Mouse (Mus musculus): ENCODE data around the gene Wwp2. TPM values are rescaled to one million over a fixed set of nuclear protein-coding genes. Genes with fewer than 3 reads are reported as not detected.

Gene Wwp2
- polyA plus RNA-seq, 1 experiment from 2014 or later, result 41.5 TPM

DNA sequence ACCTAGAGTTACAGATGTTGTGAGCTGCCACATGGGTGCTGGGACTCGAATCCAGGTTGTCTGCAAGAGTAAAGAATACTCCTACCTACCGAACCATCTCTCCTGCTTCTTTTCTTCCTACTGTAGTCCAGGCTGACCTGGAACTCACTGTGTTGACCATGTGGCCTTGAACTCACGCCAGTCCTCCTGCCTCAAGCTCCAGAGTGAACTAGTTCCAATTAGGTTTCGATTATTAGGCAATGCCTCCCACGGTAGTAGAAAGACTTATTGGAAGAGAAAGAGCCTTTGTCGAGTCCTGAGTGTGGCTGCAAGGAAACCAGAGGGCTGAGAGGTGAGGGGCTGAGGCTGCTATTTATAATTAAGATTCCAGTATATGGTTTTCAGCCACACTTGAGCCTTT lies 42.6 kb downstream of the Wwp2 start:
- WGBS, result 61% methylated on average over 6 of the region's 6 CpGs
- no peaks in the 10 kb centered on the region for H3K27me3 ChIP-seq (replicated peaks; ENCODE audit: control insufficient read depth, insufficient read depth, low read length)
- H3K9ac ChIP-seq (replicated peaks; ENCODE audit: low read depth, low read length), result no peak overlapping the region
- no peak overlapping the region for H3K27ac ChIP-seq (ENCODE audit: low read length)
- no peak overlapping the region for H3K4me2 ChIP-seq (ENCODE audit: low read length)
- H3K36me3 ChIP-seq (ENCODE audit: control insufficient read depth, insufficient read depth), result no peaks in the 10 kb centered on the region
- H3K9me3 ChIP-seq (ENCODE audit: control insufficient read depth, low read length), result no peaks in the 10 kb centered on the region
- H3K4me1 ChIP-seq (replicated peaks; ENCODE audit: control insufficient read depth, insufficient read depth, low read length), result peaks cover 6% of the 10 kb centered on the region
- no peak overlapping the region for H3K4me3 ChIP-seq (replicated peaks; ENCODE audit: low read length)
- ATAC-seq, result no peak

DNA sequence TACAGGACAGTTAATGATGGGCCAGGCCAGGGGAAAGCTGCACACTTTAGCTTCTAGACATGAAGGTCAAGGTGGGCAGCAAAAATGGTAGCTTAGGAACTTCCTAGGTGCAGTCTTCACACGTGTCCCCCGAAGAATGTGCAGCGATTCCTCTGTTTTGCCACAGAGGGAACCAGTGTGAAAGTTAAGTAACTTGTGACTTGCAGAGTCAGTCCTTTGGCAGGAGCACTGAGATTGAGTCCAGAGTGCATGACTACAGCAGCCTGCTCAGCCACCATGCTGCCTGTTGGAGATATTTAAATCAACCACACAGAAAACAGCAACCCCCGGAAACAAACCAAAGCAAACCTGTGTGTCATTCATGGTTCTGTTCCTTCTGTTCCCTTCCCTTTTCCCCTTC lies 44.3 kb downstream of the Wwp2 start:
- no peak overlapping the region for H3K27ac ChIP-seq (ENCODE audit: low read length)
- H3K9me3 ChIP-seq (ENCODE audit: control insufficient read depth, low read length), result no peaks in the 10 kb centered on the region
- no peaks in the 10 kb centered on the region for H3K27me3 ChIP-seq (replicated peaks; ENCODE audit: control insufficient read depth, insufficient read depth, low read length)
- 95% methylated on average over 4 of the region's 4 CpGs for WGBS
- no peak overlapping the region for H3K4me3 ChIP-seq (replicated peaks; ENCODE audit: low read length)
- peaks cover 6% of the 10 kb centered on the region for H3K4me1 ChIP-seq (replicated peaks; ENCODE audit: control insufficient read depth, insufficient read depth, low read length)
- ATAC-seq, result no peak
- no peak overlapping the region for H3K9ac ChIP-seq (replicated peaks; ENCODE audit: low read depth, low read length)
- H3K36me3 ChIP-seq (ENCODE audit: control insufficient read depth, insufficient read depth), result no peaks in the 10 kb centered on the region
- H3K4me2 ChIP-seq (ENCODE audit: low read length), result no peak overlapping the region

DNA sequence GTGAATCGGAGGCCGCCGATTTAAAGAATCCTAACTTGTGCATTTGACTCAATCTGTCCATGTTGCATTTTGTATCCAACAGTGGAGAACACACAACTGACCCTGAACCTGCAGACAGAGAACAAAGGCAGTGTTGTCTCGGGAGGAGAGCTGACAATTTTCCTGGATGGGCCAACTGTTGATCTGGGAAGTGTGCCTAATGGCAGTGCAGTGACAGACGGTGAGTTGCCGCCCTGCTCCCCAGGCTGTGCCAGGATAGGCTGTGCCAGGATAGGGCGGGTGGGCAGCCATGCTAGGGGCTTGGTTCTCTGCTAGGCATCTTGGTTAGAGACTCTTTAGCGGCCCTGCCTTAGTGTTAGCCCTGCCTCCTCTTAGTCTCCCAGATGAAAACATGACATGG lies 47.1 kb downstream of the Wwp2 start:
- Histone ChIP-seq H3K36me3 (ENCODE audit: control insufficient read depth, insufficient read depth) (no peaks in the 10 kb centered on the region), H3K4me2 (ENCODE audit: low read length) (no peak overlapping the region), H3K27me3 (replicated peaks; ENCODE audit: control insufficient read depth, insufficient read depth, low read length) (no peaks in the 10 kb centered on the region), H3K27ac (ENCODE audit: low read length) (no peak overlapping the region), H3K9me3 (ENCODE audit: control insufficient read depth, low read length) (no peaks in the 10 kb centered on the region), H3K4me1 (replicated peaks; ENCODE audit: control insufficient read depth, insufficient read depth, low read length) (peaks cover 6% of the 10 kb centered on the region), H3K9ac (replicated peaks; ENCODE audit: low read depth, low read length) (no peak overlapping the region), H3K4me3 (replicated peaks; ENCODE audit: low read length) (no peak overlapping the region)
- WGBS, result 63% methylated on average over 8 of the region's 8 CpGs
- ATAC-seq, result peak; percentile 83

DNA sequence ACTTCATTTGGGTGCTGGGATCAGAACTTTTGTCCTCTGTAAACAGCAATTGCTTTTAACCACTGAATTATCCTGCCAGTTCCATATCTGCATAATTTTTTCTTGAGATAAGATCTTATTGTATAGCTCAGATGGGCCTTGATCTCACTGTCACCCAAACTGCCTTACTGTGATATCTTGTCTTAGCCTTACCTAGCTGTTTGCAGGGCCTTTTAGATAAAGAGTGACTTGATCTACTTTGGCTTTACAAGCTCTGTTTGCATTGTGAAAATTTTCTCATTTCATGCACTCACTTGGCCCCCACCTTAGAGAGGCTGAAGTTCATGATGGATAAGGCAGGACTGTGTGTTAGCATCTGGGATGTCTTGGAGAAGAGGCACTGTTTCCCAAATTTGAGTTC lies 48.8 kb downstream of the Wwp2 start:
- no peaks in the 10 kb centered on the region for H3K36me3 ChIP-seq (ENCODE audit: control insufficient read depth, insufficient read depth)
- peaks cover 7% of the 10 kb centered on the region for H3K4me1 ChIP-seq (replicated peaks; ENCODE audit: control insufficient read depth, insufficient read depth, low read length)
- no peak overlapping the region for H3K4me2 ChIP-seq (ENCODE audit: low read length)
- no peak overlapping the region for H3K27ac ChIP-seq (ENCODE audit: low read length)
- no peaks in the 10 kb centered on the region for H3K27me3 ChIP-seq (replicated peaks; ENCODE audit: control insufficient read depth, insufficient read depth, low read length)
- ATAC-seq, result no peak
- H3K9ac ChIP-seq (replicated peaks; ENCODE audit: low read depth, low read length), result no peak overlapping the region
- H3K4me3 ChIP-seq (replicated peaks; ENCODE audit: low read length), result no peak overlapping the region
- H3K9me3 ChIP-seq (ENCODE audit: control insufficient read depth, low read length), result no peaks in the 10 kb centered on the region

DNA sequence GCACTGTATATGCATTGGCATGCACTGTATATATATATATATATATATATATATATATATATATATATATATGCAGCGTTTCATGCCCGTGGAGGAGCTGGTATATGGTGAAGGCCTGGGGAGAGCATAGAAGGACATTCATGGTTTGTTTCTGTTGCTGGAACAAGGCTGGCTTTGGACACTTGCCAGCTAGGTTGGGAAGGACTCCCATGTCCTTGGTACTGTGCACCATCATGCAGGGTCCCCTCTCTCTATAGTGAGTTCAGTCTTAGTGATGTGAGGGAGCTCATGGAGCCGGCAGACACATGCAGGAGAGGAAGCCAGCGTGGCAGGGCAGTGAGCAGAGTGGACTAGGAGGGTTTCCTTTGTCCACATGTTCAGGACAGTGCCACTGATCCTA lies 52.4 kb downstream of the Wwp2 start:
- Histone ChIP-seq H3K27ac (ENCODE audit: low read length) (no peak overlapping the region), H3K4me2 (ENCODE audit: low read length) (no peak overlapping the region), H3K36me3 (ENCODE audit: control insufficient read depth, insufficient read depth) (no peaks in the 10 kb centered on the region), H3K27me3 (replicated peaks; ENCODE audit: control insufficient read depth, insufficient read depth, low read length) (no peaks in the 10 kb centered on the region), H3K4me3 (replicated peaks; ENCODE audit: low read length) (no peak overlapping the region), H3K4me1 (replicated peaks; ENCODE audit: control insufficient read depth, insufficient read depth, low read length) (peaks cover 11% of the 10 kb centered on the region), H3K9ac (replicated peaks; ENCODE audit: low read depth, low read length) (no peak overlapping the region), H3K9me3 (ENCODE audit: control insufficient read depth, low read length) (no peaks in the 10 kb centered on the region)
- 90% methylated on average over 4 of the region's 4 CpGs for WGBS
- ATAC-seq, result no peak

DNA sequence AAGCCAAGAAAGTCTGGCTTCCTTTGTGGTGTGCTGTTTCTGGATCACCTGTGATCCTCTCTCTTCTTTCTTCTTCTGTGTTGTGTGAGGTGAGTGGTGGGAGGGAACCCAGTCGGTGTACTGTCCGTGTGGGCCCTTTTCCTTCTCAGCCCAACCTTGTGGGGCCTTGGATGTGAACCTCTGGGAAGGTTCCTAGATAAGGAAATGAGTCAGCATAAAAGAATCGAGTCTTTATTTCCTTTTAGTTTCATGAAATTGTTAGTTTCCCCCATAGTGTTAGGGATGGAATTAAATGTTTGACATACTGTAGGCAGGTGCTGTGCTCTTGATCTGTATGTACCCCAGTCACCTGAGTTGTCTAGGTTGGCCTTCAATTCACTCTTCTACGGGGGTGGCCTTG lies 52.9 kb downstream of the Wwp2 start:
- ATAC-seq, result no peak
- Histone ChIP-seq H3K4me1 (replicated peaks; ENCODE audit: control insufficient read depth, insufficient read depth, low read length) (peaks cover 11% of the 10 kb centered on the region), H3K9ac (replicated peaks; ENCODE audit: low read depth, low read length) (no peak overlapping the region), H3K4me2 (ENCODE audit: low read length) (no peak overlapping the region), H3K36me3 (ENCODE audit: control insufficient read depth, insufficient read depth) (no peaks in the 10 kb centered on the region), H3K27ac (ENCODE audit: low read length) (no peak overlapping the region), H3K27me3 (replicated peaks; ENCODE audit: control insufficient read depth, insufficient read depth, low read length) (no peaks in the 10 kb centered on the region), H3K4me3 (replicated peaks; ENCODE audit: low read length) (no peak overlapping the region), H3K9me3 (ENCODE audit: control insufficient read depth, low read length) (no peaks in the 10 kb centered on the region)
- WGBS, result 88% methylated on average over 4 of the region's 4 CpGs

DNA sequence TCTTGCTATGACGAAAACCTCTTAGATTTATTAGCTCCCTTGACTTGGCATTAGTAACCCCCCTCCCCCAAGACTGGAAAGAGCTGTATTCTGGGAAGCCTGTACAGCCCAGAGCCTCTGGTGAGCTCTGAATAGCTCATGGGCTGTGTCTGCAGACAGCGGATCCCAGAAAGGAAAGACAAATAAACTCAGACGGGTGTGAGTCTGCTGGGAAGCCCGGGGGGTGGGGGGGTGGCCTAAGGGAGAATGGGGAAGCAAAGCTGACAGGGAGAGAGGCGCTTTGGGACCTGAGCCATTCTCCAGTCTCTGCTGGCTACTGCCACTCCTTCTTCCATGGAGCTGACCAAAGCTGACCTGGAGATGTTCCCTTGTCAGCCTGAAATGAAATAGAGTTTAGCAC lies 53.8 kb downstream of the Wwp2 start:
- H3K4me2 ChIP-seq (ENCODE audit: low read length), result no peak overlapping the region
- no peak overlapping the region for H3K27ac ChIP-seq (ENCODE audit: low read length)
- peaks cover 11% of the 10 kb centered on the region for H3K4me1 ChIP-seq (replicated peaks; ENCODE audit: control insufficient read depth, insufficient read depth, low read length)
- no peak for ATAC-seq
- H3K9me3 ChIP-seq (ENCODE audit: control insufficient read depth, low read length), result no peaks in the 10 kb centered on the region
- H3K9ac ChIP-seq (replicated peaks; ENCODE audit: low read depth, low read length), result 0 out of 2 replicates have a peak overlapping the region, but pooled peaks have one; percentile 9
- no peak overlapping the region for H3K4me3 ChIP-seq (replicated peaks; ENCODE audit: low read length)
- H3K27me3 ChIP-seq (replicated peaks; ENCODE audit: control insufficient read depth, insufficient read depth, low read length), result no peaks in the 10 kb centered on the region
- 46% methylated on average over 5 of the region's 5 CpGs for WGBS
- H3K36me3 ChIP-seq (ENCODE audit: control insufficient read depth, insufficient read depth), result no peaks in the 10 kb centered on the region

DNA sequence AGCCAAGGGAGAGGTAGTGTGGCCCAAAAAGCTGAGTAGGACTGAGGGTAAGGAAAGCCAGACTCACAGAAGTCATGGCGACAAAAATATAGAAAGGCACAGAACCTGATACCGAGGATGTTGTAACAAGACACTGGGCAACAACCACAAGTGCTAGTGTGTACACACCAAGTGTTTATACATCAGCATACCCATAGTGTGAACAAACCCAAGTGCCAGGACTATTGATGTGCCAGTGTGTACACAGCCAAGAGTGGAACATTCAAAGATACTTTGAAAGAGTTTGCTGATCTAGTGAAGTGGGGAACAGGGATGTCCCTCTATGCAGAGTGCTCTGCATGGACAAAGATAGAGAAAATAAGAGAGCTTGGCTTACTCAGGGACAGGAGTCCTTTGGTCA lies 54.5 kb downstream of the Wwp2 start:
- Histone ChIP-seq H3K9me3 (ENCODE audit: control insufficient read depth, low read length) (no peaks in the 10 kb centered on the region), H3K4me2 (ENCODE audit: low read length) (no peak overlapping the region), H3K4me3 (replicated peaks; ENCODE audit: low read length) (no peak overlapping the region), H3K4me1 (replicated peaks; ENCODE audit: control insufficient read depth, insufficient read depth, low read length) (peaks cover 11% of the 10 kb centered on the region), H3K27ac (ENCODE audit: low read length) (no peak overlapping the region), H3K9ac (replicated peaks; ENCODE audit: low read depth, low read length) (no peak overlapping the region), H3K27me3 (replicated peaks; ENCODE audit: control insufficient read depth, insufficient read depth, low read length) (no peaks in the 10 kb centered on the region), H3K36me3 (ENCODE audit: control insufficient read depth, insufficient read depth) (no peaks in the 10 kb centered on the region)
- no peak for ATAC-seq
- WGBS, result 98% methylated on average over 2 of the region's 2 CpGs

DNA sequence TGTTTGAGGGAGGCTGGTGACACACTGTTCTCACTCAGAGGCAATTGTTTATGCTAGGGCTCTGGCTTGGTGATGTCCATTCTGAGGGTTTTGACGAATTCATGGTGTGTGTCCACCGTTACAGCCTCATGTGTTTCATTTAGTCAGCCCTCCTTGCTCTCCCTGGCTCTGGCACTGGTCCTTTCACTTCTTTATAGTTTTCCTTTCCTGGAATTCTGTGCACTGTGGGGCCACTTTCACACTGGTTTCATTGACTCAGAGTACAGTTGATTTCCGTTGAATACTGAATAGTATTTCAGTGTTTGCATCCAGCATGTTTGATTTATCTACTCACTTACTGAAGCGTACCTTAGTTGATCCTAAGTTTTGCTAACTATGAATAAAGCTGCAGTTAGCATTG lies 55.0 kb downstream of the Wwp2 start:
- H3K4me3 ChIP-seq (replicated peaks; ENCODE audit: low read length), result no peak overlapping the region
- H3K9ac ChIP-seq (replicated peaks; ENCODE audit: low read depth, low read length), result no peak overlapping the region
- peaks cover 11% of the 10 kb centered on the region for H3K4me1 ChIP-seq (replicated peaks; ENCODE audit: control insufficient read depth, insufficient read depth, low read length)
- no peak overlapping the region for H3K27ac ChIP-seq (ENCODE audit: low read length)
- no peaks in the 10 kb centered on the region for H3K9me3 ChIP-seq (ENCODE audit: control insufficient read depth, low read length)
- H3K36me3 ChIP-seq (ENCODE audit: control insufficient read depth, insufficient read depth), result no peaks in the 10 kb centered on the region
- ATAC-seq, result no peak
- no peak overlapping the region for H3K4me2 ChIP-seq (ENCODE audit: low read length)
- no peaks in the 10 kb centered on the region for H3K27me3 ChIP-seq (replicated peaks; ENCODE audit: control insufficient read depth, insufficient read depth, low read length)
- 47% methylated on average over 4 of the region's 4 CpGs for WGBS

DNA sequence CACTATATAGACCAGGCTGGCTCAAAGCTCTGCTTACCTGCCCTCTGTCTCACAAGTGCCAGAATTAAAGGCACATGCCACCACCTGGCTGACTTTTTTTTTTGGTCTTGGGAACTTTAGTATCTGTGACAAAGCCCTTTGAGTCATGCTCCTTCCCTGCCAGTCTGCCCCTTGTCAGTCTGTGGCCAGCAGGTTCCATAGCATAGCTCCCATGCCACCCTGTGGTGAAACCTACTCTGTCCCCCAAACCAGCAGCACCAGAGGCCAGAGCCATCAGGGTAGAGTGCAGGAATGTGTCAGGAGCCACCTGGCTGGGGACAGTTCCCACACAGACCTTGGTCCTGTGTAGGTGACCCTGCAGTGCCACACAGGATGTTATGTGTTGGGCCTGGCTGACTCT lies 55.7 kb downstream of the Wwp2 start:
- ATAC-seq, result no peak
- no peak overlapping the region for H3K9ac ChIP-seq (replicated peaks; ENCODE audit: low read depth, low read length)
- H3K36me3 ChIP-seq (ENCODE audit: control insufficient read depth, insufficient read depth), result no peaks in the 10 kb centered on the region
- no peak overlapping the region for H3K27ac ChIP-seq (ENCODE audit: low read length)
- H3K27me3 ChIP-seq (replicated peaks; ENCODE audit: control insufficient read depth, insufficient read depth, low read length), result no peaks in the 10 kb centered on the region
- no peak overlapping the region for H3K4me3 ChIP-seq (replicated peaks; ENCODE audit: low read length)
- no peaks in the 10 kb centered on the region for H3K9me3 ChIP-seq (ENCODE audit: control insufficient read depth, low read length)
- H3K4me1 ChIP-seq (replicated peaks; ENCODE audit: control insufficient read depth, insufficient read depth, low read length), result peaks cover 11% of the 10 kb centered on the region
- H3K4me2 ChIP-seq (ENCODE audit: low read length), result no peak overlapping the region
